8 mouse cellular contexts compared by ENCODE assay signal in genomic region chr5:45668324-45668723, GRCm38 (mm10). TPM values are rescaled to one million over a fixed set of nuclear protein-coding genes. Genes with fewer than 3 reads are reported as not detected.
A peak's percentile ranks its signal among the peaks of the same experiment; 100 is the strongest.
DNase-seq lines count a peak whose midpoint lies in the region; ATAC-seq and TF ChIP-seq lines count a peak whose summit lies in the region.

No protein-coding gene starts in this region.

- H3K27me3 ChIP-seq in kidney, embryonic 14.5 days (ENCODE audit: control insufficient read depth, insufficient read depth, low read length) = no peaks in the 10 kb centered on the region
- H3K27me3 ChIP-seq in MEL (ENCODE audit: control insufficient read depth in 1 of 2, insufficient read depth in 2 of 2, low read length in 2 of 2) = peaks cover 0 to 2% of the 10 kb centered on the region in 2 experiments; a peak in 1 of 4 replicates
- no peaks in the 10 kb centered on the region for H3K27me3 ChIP-seq in embryonic facial prominence, embryonic 14.5 days (replicated peaks; ENCODE audit: control insufficient read depth, insufficient read depth, low read length)
- H3K27me3 ChIP-seq in liver, embryonic 11.5 days (replicated peaks; ENCODE audit: control insufficient read depth, insufficient read depth, low read length) = no peaks in the 10 kb centered on the region
- no peaks in the 10 kb centered on the region for H3K27me3 ChIP-seq in splenic B cell, adult 2 months (ENCODE audit: control insufficient read depth, insufficient read depth, low read length, poor library complexity, severe bottlenecking)

- peak in 2 of 3 experiments; percentile 43 to 76; a peak in 3 of 6 replicates for TF ChIP-seq CTCF in MEL (IDR thresholded peaks at IDR 0.05 in 2 of 3, conservative IDR thresholded peaks at IDR 0.05 in 1 of 3; ENCODE audit: control insufficient read depth in 1 of 3, insufficient read depth in 1 of 3, low read depth in 2 of 3, low read length in 3 of 3, poor library complexity in 1 of 3, severe bottlenecking in 1 of 3)

- no peak overlapping the region for H3K27ac ChIP-seq in kidney, embryonic 14.5 days (ENCODE audit: low read depth, low read length)
- no peak overlapping the region for H3K27ac ChIP-seq in MEL (ENCODE audit: control insufficient read depth, low read depth, low read length)
- no peak overlapping the region for H3K27ac ChIP-seq in embryonic facial prominence, embryonic 14.5 days (replicated peaks; ENCODE audit: low read depth, low read length)
- H3K27ac ChIP-seq in liver, embryonic 11.5 days (ENCODE audit: low read depth, low read length) = no peak overlapping the region

- DNase-seq in kidney, adult 9 months = peak; percentile 69
- DNase-seq in MEL (ENCODE audit: low read depth, low spot score) = peak; percentile 85
- peak; percentile 82 for DNase-seq in embryonic facial prominence, embryonic 14.5 days (ENCODE audit: low spot score)
- no peak for DNase-seq in liver, embryonic 11.5 days (ENCODE audit: low spot score)
- DNase-seq in splenic B cell, adult 2 months (ENCODE audit: low read depth, low spot score) = peak; percentile 59
- DNase-seq in adrenal gland, adult 8-10 months = no peak
- DNase-seq in cerebellum, postnatal 4 days (ENCODE audit: low spot score in 2 of 2) = no peak

- H3K79me2 ChIP-seq in MEL (ENCODE audit: control insufficient read depth, insufficient read depth, low read length, poor library complexity) = peaks cover 17% of the 10 kb centered on the region

- no peak for TF ChIP-seq POLR2A in MEL (IDR thresholded peaks at IDR 0.05; ENCODE audit: control insufficient read depth in 1 of 2, insufficient read depth in 1 of 2, low read depth in 1 of 2, low read length in 2 of 2, poor library complexity in 1 of 2)

- no peak overlapping the region; the same call in 1 of the 2 replicates for H3K4me3 ChIP-seq in kidney, embryonic 14.5 days (ENCODE audit: low read length)
- H3K4me3 ChIP-seq in MEL (ENCODE audit: control insufficient read depth in 1 of 2, insufficient read depth in 1 of 2, low read depth in 2 of 2, low read length in 2 of 2) = peak overlapping the region; percentile 65 to 88
- peak overlapping the region; percentile 77; the same call in 1 of the 2 replicates for H3K4me3 ChIP-seq in embryonic facial prominence, embryonic 14.5 days (ENCODE audit: low read depth, low read length)
- peak overlapping the region; percentile 91 for H3K4me3 ChIP-seq in liver, embryonic 11.5 days (ENCODE audit: low read depth, low read length)

- H3K4me2 ChIP-seq in kidney, embryonic 14.5 days (replicated peaks; ENCODE audit: low read depth, low read length) = no peak overlapping the region
- peak overlapping the region; percentile 63 for H3K4me2 ChIP-seq in embryonic facial prominence, embryonic 14.5 days (ENCODE audit: low read depth, low read length)
- peak overlapping the region; percentile 85 for H3K4me2 ChIP-seq in liver, embryonic 11.5 days

- peak; percentile 74 for TF ChIP-seq RAD21 in MEL (IDR thresholded peaks at IDR 0.05; ENCODE audit: low read depth, low read length)

- TF ChIP-seq EP300 in MEL (IDR thresholded peaks at IDR 0.05; ENCODE audit: low read depth in 1 of 2, low read length in 2 of 2) = no peak

- H3K9ac ChIP-seq in kidney, embryonic 14.5 days (ENCODE audit: low read depth, low read length) = no peak overlapping the region
- peak overlapping the region; percentile 90 for H3K9ac ChIP-seq in MEL (ENCODE audit: control insufficient read depth, low read depth, low read length, poor library complexity, severe bottlenecking)
- no peak overlapping the region for H3K9ac ChIP-seq in embryonic facial prominence, embryonic 14.5 days (ENCODE audit: low read depth, low read length)
- H3K9ac ChIP-seq in liver, embryonic 11.5 days (ENCODE audit: low read depth, low read length) = no peak overlapping the region

- no peaks in the 10 kb centered on the region for H3K9me3 ChIP-seq in kidney, embryonic 14.5 days (ENCODE audit: control insufficient read depth, low read length)
- H3K9me3 ChIP-seq in MEL (replicated peaks; ENCODE audit: insufficient read depth, low read length) = no peaks in the 10 kb centered on the region
- H3K9me3 ChIP-seq in embryonic facial prominence, embryonic 14.5 days (ENCODE audit: control insufficient read depth, low read length) = no peaks in the 10 kb centered on the region
- H3K9me3 ChIP-seq in liver, embryonic 11.5 days (ENCODE audit: control insufficient read depth, low read length) = no peaks in the 10 kb centered on the region

- 0 out of 2 replicates have a peak, but pooled peaks cover 3% of the 10 kb centered on the region for H3K36me3 ChIP-seq in kidney, embryonic 14.5 days (ENCODE audit: control insufficient read depth, insufficient read depth, low read length)
- H3K36me3 ChIP-seq in MEL (ENCODE audit: control insufficient read depth in 1 of 2, insufficient read depth in 2 of 2, low read length in 2 of 2) = peaks cover 0 to 14% of the 10 kb centered on the region in 2 experiments; a peak in 3 of 4 replicates
- H3K36me3 ChIP-seq in embryonic facial prominence, embryonic 14.5 days (ENCODE audit: control insufficient read depth, insufficient read depth, low read length) = 0 out of 2 replicates have a peak, but pooled peaks cover 7% of the 10 kb centered on the region
- peaks cover 4% of the 10 kb centered on the region; the same call in 1 of the 2 replicates for H3K36me3 ChIP-seq in liver, embryonic 11.5 days (ENCODE audit: control insufficient read depth, insufficient read depth, low read length)
- no peaks in the 10 kb centered on the region for H3K36me3 ChIP-seq in splenic B cell, adult 2 months (ENCODE audit: control insufficient read depth, insufficient read depth, low read length, poor library complexity, severe bottlenecking)

- H3K4me1 ChIP-seq in kidney, embryonic 14.5 days (ENCODE audit: control insufficient read depth, insufficient read depth, low read length) = peaks cover 5% of the 10 kb centered on the region; the same call in 1 of the 2 replicates
- H3K4me1 ChIP-seq in MEL (ENCODE audit: control insufficient read depth in 1 of 2, insufficient read depth in 2 of 2, low read length in 2 of 2) = peaks cover 0 to 6% of the 10 kb centered on the region in 2 experiments; a peak in 2 of 4 replicates
- peaks cover 3% of the 10 kb centered on the region; the same call in 1 of the 2 replicates for H3K4me1 ChIP-seq in embryonic facial prominence, embryonic 14.5 days (ENCODE audit: control insufficient read depth, insufficient read depth, low read length)
- 0 out of 2 replicates have a peak, but pooled peaks cover 2% of the 10 kb centered on the region for H3K4me1 ChIP-seq in liver, embryonic 11.5 days (replicated peaks; ENCODE audit: control insufficient read depth, insufficient read depth, low read length)

- no peak for ATAC-seq in kidney, embryonic 14.5 days (ENCODE audit: low FRiP score, low TSS enrichment)
- no peak for ATAC-seq in embryonic facial prominence, embryonic 14.5 days (ENCODE audit: low read depth)
- no peak for ATAC-seq in liver, embryonic 11.5 days (replicated peaks; ENCODE audit: low FRiP score)

- 33% methylated on average over 3 of the region's 3 CpGs for WGBS in kidney, embryonic 14.5 days
- 17% methylated on average over 3 of the region's 3 CpGs for WGBS in embryonic facial prominence, embryonic 14.5 days
- 45% methylated on average over 3 of the region's 3 CpGs for WGBS in liver, embryonic 11.5 days

TF ChIP-seq in MEL, 35 proteins besides CTCF, POLR2A, EP300 and RAD21:
- TF ChIP-seq MEF2A (IDR thresholded peaks at IDR 0.05; ENCODE audit: extremely low read depth, insufficient replicate concordance, low read depth, low read length, poor library complexity, severe bottlenecking) = no peak
- TF ChIP-seq SIN3A (IDR thresholded peaks at IDR 0.05; ENCODE audit: low read length) = peak; percentile 27; the same call in 1 of the 2 replicates
- TF ChIP-seq RCOR1 (IDR thresholded peaks at IDR 0.05; ENCODE audit: low read depth, low read length) = no peak
- TF ChIP-seq GATA1 (IDR thresholded peaks at IDR 0.05; ENCODE audit: low read depth, low read length) = peak; percentile 51; the same call in 1 of the 2 replicates
- peak; percentile 85 for TF ChIP-seq ZNF384 (IDR thresholded peaks at IDR 0.05; ENCODE audit: low read depth, low read length)
- TF ChIP-seq ZC3H11A (IDR thresholded peaks at IDR 0.05; ENCODE audit: low read depth, low read length) = peak; percentile 63
- TF ChIP-seq GABPA (IDR thresholded peaks at IDR 0.05; ENCODE audit: low read depth, low read length) = no peak
- no peak for TF ChIP-seq MXI1 (IDR thresholded peaks at IDR 0.05; ENCODE audit: low read depth, low read length)
- TF ChIP-seq CHD2 (IDR thresholded peaks at IDR 0.05; ENCODE audit: low read length) = no peak
- peak; percentile 81 for TF ChIP-seq SMC3 (IDR thresholded peaks at IDR 0.05; ENCODE audit: low read depth, low read length)
- no peak for TF ChIP-seq MAFK (IDR thresholded peaks at IDR 0.05; ENCODE audit: borderline replicate concordance, low read depth, low read length)
- no peak for TF ChIP-seq MYC (IDR thresholded peaks at IDR 0.05; ENCODE audit: low read depth, low read length)
- no peak for TF ChIP-seq POLR2AphosphoS5 (IDR thresholded peaks at IDR 0.05; ENCODE audit: borderline replicate concordance, low read depth, low read length)
- no peak for TF ChIP-seq ZMIZ1 (IDR thresholded peaks at IDR 0.05; ENCODE audit: low read depth, low read length)

RNA-seq across cellular contexts. Expression of gene Ncapg, which starts 1.4 kb away (rescaled TPM):
- 54.3 and 71.0 TPM in 2 replicates for polyA plus RNA-seq in kidney, embryonic 14.5 days (2014; fragmentation: Nextera tagmentation; extraction: Ambion mirVana)
- 58.2 and 74.4 TPM in 2 replicates for total RNA-seq in MEL (2012; rRNA removed)
- polyA plus RNA-seq in MEL (2012; ENCODE audit: insufficient read depth in 1 of 2, insufficient read length in 2 of 2, low read depth in 1 of 2, low replicate concordance in 2 of 2, missing spikeins in 1 of 2) = 10 to 100 TPM; 39.2 to 52.6 TPM
- 38.3 and 42.4 TPM in 2 replicates for polyA plus RNA-seq in embryonic facial prominence, embryonic 14.5 days (2014; fragmentation: Nextera tagmentation; extraction: Ambion mirVana)
- polyA plus RNA-seq in liver, embryonic 11.5 days (2014; fragmentation: Nextera tagmentation; extraction: Ambion mirVana) = 67.0 and 79.6 TPM in 2 replicates
- total RNA-seq in adrenal gland, adult 8-10 months (2022) = 1 to 10 TPM in 2 of 4 experiments, under 1 TPM in 2; 0.46 to 1.7 (median 1.1) TPM

RNA-seq across cellular contexts. Expression of gene Fam184b, which starts 28.9 kb away (rescaled TPM):
- 0.73 and 1.9 TPM in 2 replicates for polyA plus RNA-seq in kidney, embryonic 14.5 days (2014; fragmentation: Nextera tagmentation; extraction: Ambion mirVana)
- under 0.01 TPM in 1 of 2 replicates, not detected in the other for total RNA-seq in MEL (2012; rRNA removed)
- under 1 TPM in 1 of 2 experiments, not detected in 1; 0.06 TPM for polyA plus RNA-seq in MEL (2012; ENCODE audit: insufficient read depth in 1 of 2, insufficient read length in 2 of 2, low read depth in 1 of 2, low replicate concordance in 2 of 2, missing spikeins in 1 of 2)
- 2.2 and 2.4 TPM in 2 replicates for polyA plus RNA-seq in embryonic facial prominence, embryonic 14.5 days (2014; fragmentation: Nextera tagmentation; extraction: Ambion mirVana)
- polyA plus RNA-seq in liver, embryonic 11.5 days (2014; fragmentation: Nextera tagmentation; extraction: Ambion mirVana) = 0.36 and 0.45 TPM in 2 replicates
- total RNA-seq in adrenal gland, adult 8-10 months (2022) = under 1 TPM; 0.24 to 0.43 (median 0.36) TPM

Comparison
In these comparisons a context has a peak if more than half of its experiments do, and no peak if none do; other contexts are left out.
1. DNase-seq: peak in kidney, adult 9 months (single experiment), MEL (single experiment), embryonic facial prominence, embryonic 14.5 days (single experiment) and splenic B cell, adult 2 months (single experiment); none in liver, embryonic 11.5 days (single experiment), adrenal gland, adult 8-10 months (single experiment) and cerebellum, postnatal 4 days (0 of 2).